Mouse (Mus musculus) liver, postnatal 0 days (tissue): Measurements from ENCODE around the gene H2afv. TPM values are rescaled to one million over a fixed set of nuclear protein-coding genes. Genes with fewer than 3 reads are reported as not detected.
"Not testable (repeated sequence)": the region's sequence is repeated elsewhere in the genome, so short reads cannot be mapped to it uniquely, and the experiment has no call there.

Experiments used
- ATAC-seq: fragments of 200-750 bp; cut with Nextera tagmentation; 2 replicates; pipeline ENCODE4 v1.8.0; 2017; ENCODE audit warnings: mild to moderate bottlenecking, moderate library complexity
- DNase-seq: peaks from one replicate; pipeline ENCODE4 v3.0.0-alpha.2; 2016
- H3K27ac ChIP-seq: fragments of 300-500 bp; sonication (generic); 2 replicates; pipeline ENCODE4 v1.5.1; 2014; ENCODE audit warnings: antibody characterized with exemption, moderate library complexity, mild to moderate bottlenecking, low read depth
- H3K27me3 ChIP-seq: fragments of 300-500 bp; sonication (generic); 2 replicates; pipeline ENCODE4 v1.6.1; 2014; ENCODE audit warnings: low read length, control low read depth, mixed read lengths; ENCODE audit not compliant: insufficient read depth
- H3K36me3 ChIP-seq: fragments of 300-500 bp; sonication (generic); replicated peaks from 2 replicates; pipeline ENCODE4 v1.6.1; 2014; ENCODE audit warnings: mild to moderate bottlenecking, control low read depth, low read length, moderate library complexity, mixed read lengths; ENCODE audit not compliant: insufficient read depth
- H3K4me1 ChIP-seq: fragments of 300-500 bp; sonication (generic); 2 replicates; pipeline ENCODE4 v1.6.1; 2014; ENCODE audit warnings: antibody characterized with exemption, mild to moderate bottlenecking, control low read depth; ENCODE audit not compliant: insufficient read depth
- H3K4me2 ChIP-seq: fragments of 300-500 bp; sonication (generic); 2 replicates; pipeline ENCODE4 v1.6.1; 2014; ENCODE audit warnings: low read depth, mild to moderate bottlenecking, low read length, moderate library complexity, mixed read lengths
- H3K4me3 ChIP-seq: fragments of 300-500 bp; sonication (generic); 2 replicates; pipeline ENCODE4 v1.5.1; 2014; ENCODE audit warnings: low read depth, low read length
- H3K9ac ChIP-seq: fragments of 300-500 bp; sonication (generic); replicated peaks from 2 replicates; pipeline ENCODE4 v1.6.1; 2014; ENCODE audit warnings: mild to moderate bottlenecking, moderate library complexity
- H3K9me3 ChIP-seq: fragments of 300-500 bp; sonication (generic); 2 replicates; pipeline ENCODE4 v1.6.1; 2016; ENCODE audit warnings: mild to moderate bottlenecking, control low read depth, low read length, mixed read lengths
- CTCF ChIP-seq: sonication (generic); IDR thresholded peaks from 2 replicates; pipeline ENCODE4 v1.5.1; 2016; ENCODE audit warnings: antibody characterized with exemption, low read depth
- EP300 ChIP-seq: IDR thresholded peaks from 2 replicates; pipeline ENCODE4 v1.6.1; 2016; ENCODE audit warnings: antibody characterized with exemption, low read depth, mild to moderate bottlenecking
- WGBS: fragments of 180-500 bp; shearing (Covaris S2); extraction: QIAGEN DNeasy Blood & Tissue Kit; methylation state at CpG from one replicate; pipeline ENCODE4 v1.1.7; 2014; ENCODE audit not compliant: insufficient replicate concordance; 5-methylcytosine and 5-hydroxymethylcytosine counted together
- polyA plus RNA-seq: library from polyadenylated mRNA; unstranded; fragments of >200 nt; fragmentation: Nextera tagmentation; extraction: Ambion mirVana; gene quantifications from 2 replicates; pipeline ENCODE4 v1.2.1, GENCODE M21; 2015

The H2afv gene
- polyA plus RNA-seq, 1 experiment from 2014 or later, result 135 TPM

- peaks cover 25% of the 10 kb centered on the region for H3K4me1 ChIP-seq
- peaks cover 4% of the 10 kb centered on the region for H3K9me3 ChIP-seq
- DNase-seq, result no peak
Observed at GRCm38 (mm10) chr11:6414751-6415550, 29.3 kb downstream of the H2afv start, which contains the start of gene Ppia. TSS of gene Ppia (plus strand) at chr11:6415443.

GRCm38 (mm10) chr11:6413264-6413663 lies 31.0 kb downstream of the H2afv start:
- Histone ChIP-seq H3K4me3 (no peak overlapping the region), H3K27ac (peak overlapping the region; percentile 71), H3K36me3 (peaks cover 9% of the 10 kb centered on the region), H3K9me3 (peaks cover 4% of the 10 kb centered on the region), H3K27me3 (no peaks in the 10 kb centered on the region), H3K4me2 (no peak overlapping the region), H3K4me1 (peaks cover 25% of the 10 kb centered on the region), H3K9ac (no peak overlapping the region)
- DNase-seq (no peak), ATAC-seq (no peak)
- WGBS, result 87% methylated on average over 9 of the region's 12 CpGs
- TF ChIP-seq EP300, result no peak
- TF ChIP-seq CTCF, result no peak

More at GRCm38 (mm10) chr11:6414751-6415550, 29.3 kb downstream of the H2afv start, which contains the start of gene Ppia:
- WGBS, result 9% methylated on average over 21 of the region's 21 CpGs
- ATAC-seq, result peak; percentile 59
- TF ChIP-seq CTCF, result no peak
- TF ChIP-seq EP300, result no peak
- no peaks in the 10 kb centered on the region for H3K27me3 ChIP-seq
- peak within 1 kb of the TSS; percentile 97 for H3K4me2 ChIP-seq
- H3K27ac ChIP-seq, result peak within 1 kb of the TSS; percentile 99
- H3K36me3 ChIP-seq, result peaks cover 20% of the 10 kb centered on the region
- H3K4me3 ChIP-seq, result peak within 1 kb of the TSS; percentile 92
- H3K9ac ChIP-seq, result peak within 1 kb of the TSS; percentile 94

GRCm38 (mm10) chr11:6411684-6412083 lies 32.6 kb downstream of the H2afv start:
- H3K36me3 ChIP-seq, result no peaks in the 10 kb centered on the region
- TF ChIP-seq CTCF, result peak; percentile 85
- TF ChIP-seq EP300, result no peak

GRCm38 (mm10) chr11:6410755-6411154 lies 33.5 kb downstream of the H2afv start:
- H3K4me2 ChIP-seq, DNase-seq, ATAC-seq, H3K36me3 ChIP-seq, H3K27me3 ChIP-seq, H3K9ac ChIP-seq, H3K9me3 ChIP-seq, H3K4me3 ChIP-seq, H3K27ac ChIP-seq: not testable (repeated sequence)
- 77% methylated on average over 5 of the region's 5 CpGs for WGBS
- 0 out of 2 replicates have a peak, but pooled peaks have one; percentile 1 for TF ChIP-seq CTCF
- H3K4me1 ChIP-seq, result peaks cover 12% of the 10 kb centered on the region; the same call in 1 of the 2 replicates

More at GRCm38 (mm10) chr11:6411684-6412083, 32.6 kb downstream of the H2afv start:
- peaks cover 4% of the 10 kb centered on the region for H3K9me3 ChIP-seq
- no peak overlapping the region for H3K9ac ChIP-seq
- H3K4me2 ChIP-seq, result no peak overlapping the region
- H3K27me3 ChIP-seq, result no peaks in the 10 kb centered on the region
- 6% methylated on average over 5 of the region's 5 CpGs for WGBS
- ATAC-seq, result no peak
- peak; percentile 82 for DNase-seq
- H3K4me3 ChIP-seq, result no peak overlapping the region
- H3K27ac ChIP-seq, result no peak overlapping the region
- H3K4me1 ChIP-seq, result peaks cover 13% of the 10 kb centered on the region

GRCm38 (mm10) chr11:6410050-6410602 lies 34.1 kb downstream of the H2afv start:
- H3K4me3 ChIP-seq, result no peak overlapping the region
- H3K9me3 ChIP-seq, result peaks cover 4% of the 10 kb centered on the region
- no peak for ATAC-seq
- H3K4me2 ChIP-seq, result no peak overlapping the region
- H3K36me3 ChIP-seq, result peaks cover 6% of the 10 kb centered on the region
- no peaks in the 10 kb centered on the region for H3K27me3 ChIP-seq
- WGBS, result 50% methylated on average over 5 of the region's 5 CpGs
- H3K27ac ChIP-seq, result no peak overlapping the region
- peaks cover 10% of the 10 kb centered on the region; the same call in 1 of the 2 replicates for H3K4me1 ChIP-seq
- TF ChIP-seq EP300, result no peak
- no peak for TF ChIP-seq CTCF
- DNase-seq, result peak; percentile 40
- no peak overlapping the region for H3K9ac ChIP-seq

GRCm38 (mm10) chr11:6407162-6407621 lies 37.1 kb downstream of the H2afv start:
- Histone ChIP-seq H3K27me3 (no peaks in the 10 kb centered on the region), H3K4me2 (no peak overlapping the region), H3K36me3 (peaks cover 35% of the 10 kb centered on the region), H3K4me1 (0 out of 2 replicates have a peak, but pooled peaks cover 2% of the 10 kb centered on the region), H3K9me3 (no peaks in the 10 kb centered on the region), H3K4me3 (no peak overlapping the region), H3K9ac (no peak overlapping the region), H3K27ac (no peak overlapping the region)
- ATAC-seq, result no peak
- WGBS, result 77% methylated on average over 3 of the region's 3 CpGs
- TF ChIP-seq CTCF (no peak), EP300 (no peak)
- DNase-seq, result no peak
